Mouse (Mus musculus) B cell, adult 62 days (primary cell): Measurements from ENCODE around the gene Arfgef2. TPM values are rescaled to one million over a fixed set of nuclear protein-coding genes. Genes with fewer than 3 reads are reported as not detected.

Source experiments
- total RNA-seq: library from RNA; stranded (reverse); gene quantifications from 4 replicates; pipeline ENCODE4 v1.2.4, GENCODE M21; 2023

The Arfgef2 gene
- total RNA-seq = 68.8 to 78.1 TPM (median 73.6 TPM) in 4 replicates

DNA sequence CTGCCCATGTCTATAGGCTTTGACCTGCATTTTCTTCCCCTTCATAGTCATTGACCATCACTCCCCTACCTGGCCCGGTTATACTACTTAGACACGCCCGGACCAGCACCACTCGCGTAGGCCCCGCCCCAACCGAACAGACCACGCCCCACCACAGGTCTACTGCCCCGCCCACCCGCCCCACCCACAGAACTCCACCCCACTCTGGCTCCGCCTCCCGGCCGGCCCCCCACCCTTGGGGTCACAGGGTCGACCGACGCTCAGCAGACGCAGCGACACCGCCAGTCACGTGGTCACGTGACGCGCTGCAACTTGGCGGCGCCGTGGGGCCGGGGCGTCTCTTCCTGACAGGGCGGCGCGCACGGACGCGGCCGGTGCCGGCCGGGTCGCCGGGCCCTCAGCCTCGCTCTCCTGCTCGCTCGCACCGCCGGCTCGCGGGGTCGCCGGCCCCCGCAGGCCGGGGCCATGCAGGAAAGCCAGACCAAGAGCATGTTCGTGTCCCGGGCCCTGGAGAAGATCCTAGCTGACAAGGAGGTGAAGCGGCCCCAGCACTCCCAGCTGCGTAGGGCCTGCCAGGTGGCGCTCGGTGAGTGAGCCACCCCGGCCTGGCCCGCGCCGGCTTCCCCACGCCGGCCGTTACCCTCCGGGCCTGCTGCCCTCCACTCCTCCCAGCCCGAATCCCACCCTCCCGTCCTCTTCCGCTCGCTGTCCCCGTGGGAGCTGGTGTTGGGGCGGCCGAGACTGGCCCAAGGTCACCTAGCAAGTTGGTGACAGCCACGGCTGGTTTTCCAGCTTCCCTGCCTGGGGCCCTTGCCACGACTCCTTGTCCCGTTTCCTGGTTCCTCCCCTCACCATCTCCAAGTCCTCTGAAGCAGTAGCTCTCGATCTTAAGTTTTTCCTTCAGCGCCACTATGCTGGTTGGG is at the start of gene Arfgef2:
Arfgef2 (plus strand) TSS at position 339 of the 923 bp plus-strand sequence.

DNA sequence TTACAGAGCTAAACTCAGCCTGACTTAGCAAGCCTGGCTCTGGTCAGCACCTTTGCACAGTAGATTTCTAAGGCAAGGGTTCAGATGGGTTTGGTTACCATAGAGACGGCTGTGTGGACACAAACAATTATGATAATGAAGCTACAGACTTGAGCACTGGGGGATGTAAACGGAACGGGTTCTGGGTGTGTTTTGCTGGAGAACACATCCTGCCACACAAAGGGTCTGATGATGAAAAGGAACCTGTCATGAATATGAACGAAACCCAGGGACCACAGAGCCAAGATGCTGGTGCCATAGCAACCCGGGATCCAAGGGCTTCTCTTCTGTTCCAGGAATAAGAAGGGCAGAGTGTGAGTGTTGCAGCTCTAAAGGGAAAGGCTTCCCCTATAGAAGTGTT is 13.0 kb upstream of the Arfgef2 start, which contains the start of gene Trp53rkb:
Trp53rkb (plus strand) TSS at position 177 of the 400 bp plus-strand sequence.

DNA sequence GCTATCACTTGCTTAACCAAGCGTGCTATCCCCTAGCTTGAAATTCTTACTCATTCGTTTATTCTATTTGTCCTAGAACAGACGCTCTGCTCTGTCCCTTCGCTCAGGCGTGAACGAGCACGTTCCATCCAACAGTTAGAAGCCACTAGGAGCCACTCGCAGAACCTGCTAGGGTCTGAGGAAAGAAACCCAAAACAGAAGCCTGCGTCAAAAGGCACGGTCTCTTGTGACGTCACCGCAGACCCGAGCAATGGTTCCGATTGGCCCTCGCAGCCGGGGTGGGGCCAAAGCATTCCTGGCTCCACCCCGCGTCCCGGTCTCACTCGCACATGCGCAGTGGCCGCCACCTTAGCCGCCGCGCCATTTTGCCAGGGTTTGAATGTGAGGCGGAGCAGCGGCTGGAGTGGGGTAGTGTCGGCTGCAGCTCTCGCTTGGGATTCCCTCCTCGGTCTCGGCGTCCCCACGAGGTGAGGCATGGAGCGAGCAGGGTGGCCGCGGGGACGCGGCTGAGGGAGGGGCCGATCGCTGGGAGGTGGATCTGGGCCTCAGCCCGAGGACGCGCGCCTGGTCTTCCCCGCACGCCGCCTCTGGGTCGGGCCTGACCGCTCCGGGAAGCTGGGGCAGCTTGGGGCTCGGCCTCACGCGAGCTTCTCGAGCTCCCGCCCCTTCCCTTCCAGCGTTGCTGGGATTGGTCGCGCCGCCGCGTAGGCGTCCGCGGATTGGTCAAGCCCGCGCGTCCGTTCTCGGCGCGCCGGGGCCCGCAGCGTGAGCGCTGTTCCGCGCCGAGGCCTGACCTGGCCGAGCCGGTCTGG is 100.5 kb downstream of the Arfgef2 start, which contains the start of gene Cse1l:
Cse1l (plus strand) TSS at position 330 of the 812 bp plus-strand sequence.

Other genes with a start within 250 kb of the Arfgef2 start
- 111 to 126 TPM (median 113 TPM) in 4 replicates for gene Prex1, start 91.8 kb upstream of the Arfgef2 start, total RNA-seq
- 8.7 to 15.2 TPM (median 11.5 TPM) in 4 replicates for gene Trp53rkb, start 13.1 kb upstream of the Arfgef2 start, total RNA-seq
- gene Cse1l, start 100.5 kb downstream of the Arfgef2 start, total RNA-seq = 81.3 to 96.0 TPM (median 89.8 TPM) in 4 replicates
- 68.6 to 79.5 TPM (median 75.2 TPM) in 4 replicates for gene Stau1, start 190.7 kb downstream of the Arfgef2 start, total RNA-seq
- gene Ddx27, start 209.6 kb downstream of the Arfgef2 start, total RNA-seq = 91.5 to 110 TPM (median 97.4 TPM) in 4 replicates